Mouse (Mus musculus): ENCODE results near the gene Gm5901. TPM values are rescaled to one million over a fixed set of nuclear protein-coding genes. Genes with fewer than 3 reads are reported as not detected.
"Not testable (repeated sequence)": the region's sequence is repeated elsewhere in the genome, so short reads cannot be mapped to it uniquely, and the experiment has no call there.

The Gm5901 gene
- polyA plus RNA-seq, 1 experiment, result not detected

DNA sequence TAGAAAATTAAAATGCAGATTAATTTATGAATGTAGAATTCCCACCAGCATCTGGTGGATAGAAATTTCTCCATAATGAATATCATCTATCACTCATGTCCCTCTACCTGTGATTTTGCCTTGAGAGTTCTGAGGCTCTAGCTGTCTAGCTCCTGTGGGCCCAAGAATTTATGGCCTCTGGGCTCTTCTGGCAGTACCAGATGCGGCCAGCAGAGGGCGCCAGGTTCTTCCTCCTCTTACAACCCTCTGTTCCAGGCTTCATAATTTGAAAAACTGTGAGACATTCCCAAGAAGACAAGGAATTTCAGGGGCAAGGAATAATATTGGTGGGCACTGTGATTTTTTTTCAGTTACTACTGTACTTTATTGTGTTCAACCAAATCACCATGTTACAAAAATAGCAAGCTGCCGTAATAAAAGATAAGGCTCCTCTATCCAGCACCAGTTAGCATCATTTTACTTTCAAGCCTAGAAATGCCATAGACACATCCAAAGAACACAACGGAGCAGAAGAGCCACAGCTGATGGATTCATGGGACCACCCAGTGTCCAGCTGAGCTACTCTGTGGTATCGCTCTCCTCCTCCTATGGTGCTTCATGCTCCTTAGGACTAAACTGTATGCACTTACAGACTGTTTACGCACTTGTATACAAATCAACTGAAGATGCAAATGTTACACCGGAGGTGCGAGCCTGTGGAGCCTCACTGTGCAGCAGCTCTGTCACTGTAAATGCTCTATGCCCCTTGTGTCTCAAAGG lies 37.2 kb downstream of the Gm5901 start:
- H3K27ac ChIP-seq (ENCODE audit: insufficient read depth, low read length); H3K9me3 ChIP-seq (replicated peaks; ENCODE audit: control insufficient read depth, insufficient read depth, low read length, poor library complexity, severe bottlenecking); H3K9ac ChIP-seq (ENCODE audit: low read depth, poor library complexity, severe bottlenecking); H3K4me1 ChIP-seq (ENCODE audit: control insufficient read depth, insufficient read depth, low read length); H3K4me3 ChIP-seq (ENCODE audit: low read depth, low read length); H3K36me3 ChIP-seq (ENCODE audit: control insufficient read depth, insufficient read depth, low read length, poor library complexity, severe bottlenecking); H3K27me3 ChIP-seq (ENCODE audit: control insufficient read depth, insufficient read depth, low read length, poor library complexity, severe bottlenecking): not testable (repeated sequence)
- TF ChIP-seq CTCF (IDR thresholded peaks at IDR 0.05; ENCODE audit: low read depth, low read length), result peak; percentile 80

DNA sequence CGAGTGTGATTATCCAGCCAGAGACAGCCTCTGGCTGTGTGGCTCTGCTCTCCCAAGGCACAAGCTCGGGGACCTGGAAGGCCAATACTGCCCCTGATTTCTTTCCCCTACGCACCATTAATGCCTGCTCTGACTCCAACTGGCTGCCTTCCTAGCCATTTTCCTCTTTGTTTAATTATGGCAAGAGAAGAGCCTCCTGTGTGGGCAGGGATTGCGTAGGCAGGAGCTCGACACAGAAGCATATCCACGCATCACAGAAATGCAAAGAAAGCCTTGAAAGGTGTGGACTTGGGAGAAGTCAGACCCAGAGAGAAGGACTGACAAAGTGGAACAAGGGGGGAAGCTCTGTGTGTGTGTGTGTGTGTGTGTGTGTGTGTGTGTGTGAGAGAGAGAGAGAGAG lies 39.5 kb downstream of the Gm5901 start:
- TF ChIP-seq EP300 (IDR thresholded peaks at IDR 0.05; ENCODE audit: insufficient read depth, low read depth, low read length) (no peak), POLR2A (IDR thresholded peaks at IDR 0.05; ENCODE audit: insufficient read depth, low read length) (no peak), CTCF (IDR thresholded peaks at IDR 0.05; ENCODE audit: low read depth, low read length) (no peak)
- H3K9ac ChIP-seq (ENCODE audit: low read depth, poor library complexity, severe bottlenecking), result no peak overlapping the region
- H3K9me3 ChIP-seq (replicated peaks; ENCODE audit: control insufficient read depth, insufficient read depth, low read length, poor library complexity, severe bottlenecking), result no peaks in the 10 kb centered on the region
- no peak overlapping the region for H3K27ac ChIP-seq (ENCODE audit: insufficient read depth, low read length)
- peaks cover 1% of the 10 kb centered on the region for H3K4me1 ChIP-seq (ENCODE audit: control insufficient read depth, insufficient read depth, low read length)
- H3K4me3 ChIP-seq (ENCODE audit: low read depth, low read length), result no peak overlapping the region
- no peaks in the 10 kb centered on the region for H3K36me3 ChIP-seq (ENCODE audit: control insufficient read depth, insufficient read depth, low read length, poor library complexity, severe bottlenecking)
- H3K27me3 ChIP-seq (ENCODE audit: control insufficient read depth, insufficient read depth, low read length, poor library complexity, severe bottlenecking), result no peaks in the 10 kb centered on the region

DNA sequence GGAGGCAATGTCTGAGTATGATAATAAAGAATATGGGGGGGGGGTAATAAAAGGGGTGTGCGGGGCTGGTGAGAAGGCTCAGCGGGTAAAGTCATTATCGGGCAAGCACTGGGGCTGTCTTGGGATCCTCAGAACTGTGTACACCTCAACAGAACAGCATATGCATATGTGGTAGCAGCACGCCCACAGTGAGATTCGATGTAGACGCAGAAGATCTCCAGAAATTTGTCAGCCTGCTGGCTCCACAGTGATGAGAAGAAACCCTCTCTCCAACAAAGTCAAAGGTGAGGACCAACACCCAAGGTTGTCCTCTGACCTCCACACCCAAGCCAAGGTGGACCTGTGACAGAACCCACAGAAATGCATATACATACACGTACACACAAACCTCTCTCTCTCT lies 41.7 kb downstream of the Gm5901 start:
- no peaks in the 10 kb centered on the region for H3K36me3 ChIP-seq (ENCODE audit: control insufficient read depth, insufficient read depth, low read length, poor library complexity, severe bottlenecking)
- no peak for TF ChIP-seq CTCF (IDR thresholded peaks at IDR 0.05; ENCODE audit: low read depth, low read length)
- no peak for TF ChIP-seq POLR2A (IDR thresholded peaks at IDR 0.05; ENCODE audit: insufficient read depth, low read length)
- no peak for TF ChIP-seq EP300 (IDR thresholded peaks at IDR 0.05; ENCODE audit: insufficient read depth, low read depth, low read length)
- no peaks in the 10 kb centered on the region for H3K9me3 ChIP-seq (replicated peaks; ENCODE audit: control insufficient read depth, insufficient read depth, low read length, poor library complexity, severe bottlenecking)
- H3K27me3 ChIP-seq (ENCODE audit: control insufficient read depth, insufficient read depth, low read length, poor library complexity, severe bottlenecking), result no peaks in the 10 kb centered on the region
- no peak overlapping the region for H3K27ac ChIP-seq (ENCODE audit: insufficient read depth, low read length)
- H3K9ac ChIP-seq (ENCODE audit: low read depth, poor library complexity, severe bottlenecking), result no peak overlapping the region
- H3K4me3 ChIP-seq (ENCODE audit: low read depth, low read length), result no peak overlapping the region
- H3K4me1 ChIP-seq (ENCODE audit: control insufficient read depth, insufficient read depth, low read length), result peaks cover 1% of the 10 kb centered on the region

GRCm38 (mm10) chr7:105418106-105418505 lies 43.3 kb downstream of the Gm5901 start:
- H3K27ac ChIP-seq (ENCODE audit: insufficient read depth, low read length), result no peak overlapping the region
- H3K9ac ChIP-seq (ENCODE audit: low read depth, poor library complexity, severe bottlenecking), result no peak overlapping the region
- H3K36me3 ChIP-seq (ENCODE audit: control insufficient read depth, insufficient read depth, low read length, poor library complexity, severe bottlenecking), result no peaks in the 10 kb centered on the region
- peaks cover 1% of the 10 kb centered on the region for H3K4me1 ChIP-seq (ENCODE audit: control insufficient read depth, insufficient read depth, low read length)
- H3K4me3 ChIP-seq (ENCODE audit: low read depth, low read length), result no peak overlapping the region
- no peaks in the 10 kb centered on the region for H3K9me3 ChIP-seq (replicated peaks; ENCODE audit: control insufficient read depth, insufficient read depth, low read length, poor library complexity, severe bottlenecking)
- H3K27me3 ChIP-seq (ENCODE audit: control insufficient read depth, insufficient read depth, low read length, poor library complexity, severe bottlenecking), result no peaks in the 10 kb centered on the region
- TF ChIP-seq POLR2A (IDR thresholded peaks at IDR 0.05; ENCODE audit: insufficient read depth, low read length), result no peak

- TF ChIP-seq EP300 (IDR thresholded peaks at IDR 0.05; ENCODE audit: insufficient read depth, low read depth, low read length) (no peak), POLR2A (IDR thresholded peaks at IDR 0.05; ENCODE audit: insufficient read depth, low read length) (no peak), CTCF (IDR thresholded peaks at IDR 0.05; ENCODE audit: low read depth, low read length) (no peak)
- Histone ChIP-seq H3K9me3 (replicated peaks; ENCODE audit: control insufficient read depth, insufficient read depth, low read length, poor library complexity, severe bottlenecking) (no peaks in the 10 kb centered on the region), H3K9ac (ENCODE audit: low read depth, poor library complexity, severe bottlenecking) (no peak overlapping the region), H3K27me3 (ENCODE audit: control insufficient read depth, insufficient read depth, low read length, poor library complexity, severe bottlenecking) (no peaks in the 10 kb centered on the region), H3K4me3 (ENCODE audit: low read depth, low read length) (no peak overlapping the region), H3K4me1 (ENCODE audit: control insufficient read depth, insufficient read depth, low read length) (no peaks in the 10 kb centered on the region), H3K27ac (ENCODE audit: insufficient read depth, low read length) (no peak overlapping the region), H3K36me3 (ENCODE audit: control insufficient read depth, insufficient read depth, low read length, poor library complexity, severe bottlenecking) (no peaks in the 10 kb centered on the region)
Observed at GRCm38 (mm10) chr7:105420903-105421302, 46.1 kb downstream of the Gm5901 start.

- Histone ChIP-seq H3K4me1 (ENCODE audit: control insufficient read depth, insufficient read depth, low read length) (no peaks in the 10 kb centered on the region), H3K27ac (ENCODE audit: insufficient read depth, low read length) (no peak overlapping the region), H3K36me3 (ENCODE audit: control insufficient read depth, insufficient read depth, low read length, poor library complexity, severe bottlenecking) (no peaks in the 10 kb centered on the region), H3K27me3 (ENCODE audit: control insufficient read depth, insufficient read depth, low read length, poor library complexity, severe bottlenecking) (no peaks in the 10 kb centered on the region; the same call in 1 of the 2 replicates), H3K4me3 (ENCODE audit: low read depth, low read length) (no peak overlapping the region), H3K9me3 (replicated peaks; ENCODE audit: control insufficient read depth, insufficient read depth, low read length, poor library complexity, severe bottlenecking) (no peaks in the 10 kb centered on the region), H3K9ac (ENCODE audit: low read depth, poor library complexity, severe bottlenecking) (no peak overlapping the region)
- TF ChIP-seq CTCF (IDR thresholded peaks at IDR 0.05; ENCODE audit: low read depth, low read length) (no peak), POLR2A (IDR thresholded peaks at IDR 0.05; ENCODE audit: insufficient read depth, low read length) (no peak), EP300 (IDR thresholded peaks at IDR 0.05; ENCODE audit: insufficient read depth, low read depth, low read length) (no peak)
Observed at GRCm38 (mm10) chr7:105424368-105424767, 49.5 kb downstream of the Gm5901 start.
